Mouse (Mus musculus) ovary, adult 18-20 months (tissue): Measurements from ENCODE around the gene Sinhcaf.
"Not testable (repeated sequence)": the region's sequence is repeated elsewhere in the genome, so short reads cannot be mapped to it uniquely, and the experiment has no call there.

Experiments
- DNase-seq: peaks from one replicate; pipeline ENCODE4 v3.0.0; 2022; ENCODE audit warnings: low spot score, mixed read lengths

Sinhcaf gene

DNA sequence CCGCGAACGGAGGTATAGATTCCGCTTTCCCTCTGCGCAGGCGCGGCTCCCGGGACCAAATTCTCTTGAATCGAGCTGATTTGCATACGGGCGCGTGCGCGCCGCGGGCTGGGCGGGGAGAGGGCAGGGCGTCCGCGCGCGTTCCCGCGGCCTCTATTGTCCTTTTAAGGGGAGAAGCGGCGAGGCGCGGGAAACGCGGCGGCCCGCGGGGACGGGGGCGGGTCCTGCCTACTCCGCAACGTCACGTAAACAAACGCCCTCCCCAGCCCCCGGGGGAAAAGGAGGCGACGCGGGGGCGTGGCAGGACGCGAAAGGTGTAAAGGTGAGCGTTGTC, at the start of gene Sinhcaf:
Sinhcaf (minus strand) TSS at position 59 of the 334 bp plus-strand sequence.
- DNase-seq: peak; percentile 97

DNA sequence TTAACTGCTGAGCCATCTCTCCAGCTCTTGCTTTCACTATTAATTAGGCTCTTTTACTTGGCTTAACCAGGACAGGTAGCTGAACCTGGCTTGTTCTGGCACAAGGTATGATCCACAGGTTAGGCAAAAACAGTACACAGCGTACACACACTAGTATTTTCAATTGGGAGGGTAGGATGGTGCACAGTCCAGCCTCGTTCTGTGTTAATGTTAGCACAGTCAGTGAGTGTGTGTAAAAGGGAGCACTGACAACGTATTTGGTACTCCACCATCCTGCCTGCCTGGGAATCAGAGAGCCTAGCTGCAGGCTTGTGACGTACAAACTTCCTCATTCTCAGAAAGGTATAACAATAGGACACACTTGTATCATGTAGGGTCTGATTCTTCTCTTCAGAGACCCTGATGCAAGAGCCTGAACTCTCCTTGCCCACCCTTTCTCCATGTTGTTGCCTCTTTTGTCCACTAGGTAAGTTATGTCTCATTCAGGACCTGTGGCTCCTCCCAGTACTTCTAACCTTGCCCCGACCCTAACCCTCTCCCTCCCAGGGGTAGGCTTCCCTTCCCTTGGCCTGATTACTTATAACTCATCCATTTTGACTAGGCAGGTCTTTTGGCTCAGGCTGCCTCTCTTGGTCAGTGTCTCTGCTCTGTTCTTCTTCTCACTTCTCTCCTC, 48.2 kb upstream of the Sinhcaf start:
- DNase-seq: no peak

DNA sequence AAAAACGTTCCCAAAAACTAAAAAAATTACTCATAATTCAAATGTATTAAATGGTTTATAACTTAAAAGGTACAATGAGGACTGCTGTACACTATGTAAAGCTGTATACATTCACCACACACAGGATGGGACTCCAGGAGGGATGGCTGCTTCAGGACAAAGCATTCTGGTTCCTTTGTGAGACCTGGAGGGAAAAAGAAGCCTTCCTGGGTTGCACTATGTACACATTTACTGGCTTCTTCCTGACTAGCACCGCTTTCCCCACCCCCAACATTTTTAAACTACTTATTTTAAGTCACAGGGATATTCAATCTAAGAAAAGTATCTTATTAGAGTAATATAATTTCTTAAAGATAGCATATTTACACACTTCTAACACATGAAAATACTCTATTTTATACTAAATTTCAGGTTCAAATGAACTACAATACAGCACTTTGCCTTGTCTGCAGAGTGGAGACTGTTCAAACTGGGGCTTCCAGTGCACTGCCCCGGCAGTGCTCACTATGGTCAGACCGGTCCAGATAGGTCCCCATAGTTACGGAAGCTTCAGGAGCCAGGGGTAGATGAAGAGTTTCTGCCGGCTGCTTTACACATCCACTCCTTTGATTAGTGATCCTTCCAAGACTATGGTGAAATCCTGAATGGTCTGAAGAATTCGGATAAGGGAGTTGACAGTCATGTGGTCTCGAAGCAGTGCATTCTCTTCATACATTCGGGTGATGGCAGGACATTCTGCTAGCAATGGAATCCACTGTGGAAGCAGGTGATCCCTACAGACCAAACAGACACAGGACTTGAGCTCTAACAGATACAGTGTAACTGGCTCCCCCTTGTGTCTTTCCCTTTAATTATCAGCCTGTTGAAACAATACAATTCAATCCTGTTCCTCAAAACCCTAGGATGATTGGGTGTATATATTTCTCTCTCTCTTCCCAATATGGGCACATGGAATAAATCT, 47.1 kb upstream of the Sinhcaf start:
- no peak for DNase-seq

DNA sequence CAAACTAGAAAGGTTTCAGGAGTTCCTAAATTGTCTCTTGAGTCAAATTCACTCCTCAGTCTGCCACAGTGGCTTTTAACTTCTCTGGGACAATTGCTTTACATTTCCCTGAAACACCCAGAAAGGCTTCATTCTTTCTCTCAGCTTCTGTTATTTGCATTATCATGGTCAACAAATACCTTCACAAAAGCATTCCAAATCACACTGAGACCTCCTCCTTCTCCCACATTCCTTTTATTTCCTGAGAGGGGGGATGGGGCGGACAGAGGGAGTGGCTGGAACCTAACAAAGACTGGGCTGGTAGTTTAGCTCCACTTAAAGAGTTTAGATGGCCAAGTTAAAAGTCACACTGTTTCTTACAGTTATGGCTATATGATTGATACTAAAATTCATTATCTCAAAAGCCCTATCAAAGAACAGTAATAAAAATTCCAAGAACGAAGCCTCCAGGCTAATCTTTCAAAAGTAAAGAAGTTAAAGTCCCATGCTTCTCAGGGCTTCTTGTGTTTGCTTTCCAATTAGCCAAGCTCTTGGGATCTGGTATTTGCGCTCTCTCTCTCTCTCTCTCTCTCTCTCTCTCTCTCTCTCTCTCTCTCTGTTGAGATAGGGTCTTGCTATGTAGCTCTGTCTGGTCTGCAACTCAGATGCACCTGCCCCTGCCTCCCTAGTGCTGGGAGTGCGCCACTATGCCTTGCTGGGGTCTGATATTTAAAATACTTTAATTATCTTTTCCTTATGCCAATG, 46.3 kb upstream of the Sinhcaf start:
- DNase-seq: no peak

DNA sequence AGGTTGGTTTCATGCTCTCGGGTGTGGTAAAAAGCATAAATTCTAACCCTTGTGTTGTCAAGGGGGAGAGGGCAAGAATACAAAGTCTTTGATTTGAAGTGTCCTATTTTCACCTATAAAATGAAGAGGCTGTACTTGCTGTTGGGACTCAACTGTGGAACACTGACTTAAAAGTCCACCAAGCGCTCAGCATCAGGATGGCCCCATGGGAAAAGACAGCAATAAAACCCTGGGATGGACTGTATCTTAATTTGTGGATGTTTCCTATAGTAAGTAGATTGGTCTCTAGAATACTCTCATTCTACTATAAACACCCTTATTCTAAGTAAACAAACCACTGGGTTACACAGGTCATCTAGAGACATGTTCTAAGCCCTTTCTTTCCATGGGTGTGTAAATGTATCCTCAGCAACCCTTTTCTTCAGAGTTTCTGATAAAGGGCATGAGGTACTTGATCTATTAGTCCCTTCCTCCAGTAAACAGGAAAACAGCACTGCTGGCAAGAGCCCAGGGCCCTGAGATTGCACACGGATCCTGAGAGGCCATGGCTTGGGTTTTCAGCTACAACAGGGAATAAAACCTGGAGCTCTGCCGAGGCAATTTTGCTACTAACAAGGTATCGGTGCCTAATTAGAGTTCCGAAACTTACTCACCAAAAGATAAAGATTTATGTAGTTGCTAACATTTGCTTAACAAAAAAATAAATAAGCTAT, 45.5 kb upstream of the Sinhcaf start:
- no peak for DNase-seq

DNA sequence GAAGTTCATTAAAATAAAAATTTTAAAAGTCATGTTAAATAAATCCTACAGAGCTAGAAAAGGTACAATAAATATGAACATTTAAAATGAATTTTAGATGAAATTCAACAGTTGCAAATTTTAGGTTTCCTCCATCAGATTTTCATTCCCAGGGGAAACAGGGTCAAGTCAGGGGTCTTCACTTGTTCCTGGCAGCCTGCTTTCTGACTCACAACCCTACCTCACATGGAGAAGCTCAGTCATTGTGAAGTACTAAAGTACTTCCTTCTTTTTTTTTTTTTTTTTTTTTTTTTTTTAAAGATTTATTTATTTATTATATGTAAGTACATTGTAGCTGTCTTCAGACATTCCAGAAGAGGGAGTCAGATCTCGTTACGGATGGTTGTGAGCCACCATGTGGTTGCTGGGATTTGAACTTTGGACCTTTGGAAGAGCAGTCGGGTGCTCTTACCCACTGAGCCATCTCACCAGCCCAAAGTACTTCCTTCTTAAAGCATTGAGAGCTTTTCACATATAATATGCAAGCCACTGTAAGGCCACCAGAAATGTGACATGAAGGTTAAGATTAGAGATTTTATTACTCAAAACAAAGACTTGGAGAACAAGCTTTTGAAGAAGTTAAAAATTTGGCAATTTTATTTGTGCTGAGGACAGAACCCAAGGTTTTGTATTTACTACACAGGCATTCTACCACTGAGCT, 43.7 kb upstream of the Sinhcaf start:
- not testable (repeated sequence) for DNase-seq

DNA sequence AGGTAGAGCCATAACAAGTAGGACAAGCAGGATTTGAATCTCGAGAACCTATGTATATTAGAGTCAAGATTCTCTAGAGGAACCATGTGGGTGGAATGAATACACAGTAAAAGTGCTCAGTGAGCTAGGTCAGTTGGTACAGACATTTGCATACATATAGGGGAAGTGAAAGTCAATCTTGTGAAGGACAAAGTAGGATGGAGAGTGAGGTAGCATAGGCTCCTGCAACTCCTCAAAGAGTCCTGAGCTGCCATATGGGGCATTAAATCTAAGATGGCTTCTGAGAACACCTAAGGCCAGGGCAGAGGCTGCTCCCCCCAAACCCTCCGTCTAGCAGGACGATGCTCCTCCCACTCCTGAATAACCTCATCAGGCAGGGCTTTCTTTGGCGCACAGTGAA, 39.7 kb upstream of the Sinhcaf start:
- DNase-seq: no peak

DNA sequence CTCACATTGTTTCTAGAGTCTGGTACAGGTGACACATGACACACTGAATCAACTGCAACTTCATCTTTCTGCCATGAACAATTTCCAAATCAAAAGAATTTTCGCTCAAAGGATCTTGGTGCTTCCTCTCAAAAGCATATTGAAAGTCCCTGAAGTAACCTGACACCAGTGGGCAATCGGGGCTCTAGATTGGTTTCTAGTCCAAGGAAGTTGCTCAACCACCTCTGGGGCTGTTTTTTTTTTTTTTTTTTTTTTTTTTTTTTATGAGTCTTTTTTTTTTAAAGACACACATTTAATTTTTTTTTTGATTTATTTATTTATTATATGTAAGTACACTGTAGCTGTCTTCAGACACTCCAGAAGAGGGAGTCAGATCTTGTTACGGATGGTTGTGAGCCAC, 34.2 kb upstream of the Sinhcaf start:
- DNase-seq: no peak

DNA sequence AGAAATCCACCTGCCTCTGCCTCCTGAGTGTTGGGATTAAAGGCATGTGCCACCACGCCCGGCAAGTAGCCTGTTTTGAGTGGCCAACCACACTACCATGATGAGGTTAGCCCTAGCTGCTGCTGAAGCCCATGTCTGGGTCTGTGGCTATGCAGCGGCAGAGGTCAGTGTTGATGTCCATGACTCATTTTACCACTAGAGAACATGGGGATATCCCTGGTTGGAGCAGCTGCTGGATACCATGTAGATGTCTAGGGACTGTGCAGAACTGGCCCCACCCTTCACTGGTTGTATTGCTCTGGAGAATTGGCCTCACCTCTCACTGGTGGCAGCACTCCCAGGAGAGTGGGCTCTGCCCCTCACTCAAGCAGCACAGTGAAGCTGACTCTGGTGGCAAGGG, 28.8 kb upstream of the Sinhcaf start:
- DNase-seq: no peak

DNA sequence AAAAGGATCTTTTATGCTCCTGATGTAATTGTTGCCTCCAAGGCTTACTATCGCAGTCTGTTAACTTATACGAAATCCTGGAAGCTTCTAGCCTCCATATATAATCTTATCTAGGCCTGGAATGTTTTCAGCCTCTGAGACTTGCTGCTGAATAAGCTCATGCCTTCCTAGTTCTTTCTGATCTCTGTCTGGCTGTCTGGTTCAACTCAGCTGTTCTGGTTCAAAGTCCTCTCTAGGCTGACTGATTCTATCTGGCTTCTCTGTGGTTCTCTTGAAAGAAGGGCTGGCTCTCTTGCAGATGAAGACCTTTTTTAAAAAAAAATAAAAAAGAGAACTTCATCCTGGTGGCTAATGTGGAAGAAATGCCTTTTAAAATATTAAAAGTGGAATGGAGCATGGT, 26.6 kb upstream of the Sinhcaf start:
- no peak for DNase-seq

DNA sequence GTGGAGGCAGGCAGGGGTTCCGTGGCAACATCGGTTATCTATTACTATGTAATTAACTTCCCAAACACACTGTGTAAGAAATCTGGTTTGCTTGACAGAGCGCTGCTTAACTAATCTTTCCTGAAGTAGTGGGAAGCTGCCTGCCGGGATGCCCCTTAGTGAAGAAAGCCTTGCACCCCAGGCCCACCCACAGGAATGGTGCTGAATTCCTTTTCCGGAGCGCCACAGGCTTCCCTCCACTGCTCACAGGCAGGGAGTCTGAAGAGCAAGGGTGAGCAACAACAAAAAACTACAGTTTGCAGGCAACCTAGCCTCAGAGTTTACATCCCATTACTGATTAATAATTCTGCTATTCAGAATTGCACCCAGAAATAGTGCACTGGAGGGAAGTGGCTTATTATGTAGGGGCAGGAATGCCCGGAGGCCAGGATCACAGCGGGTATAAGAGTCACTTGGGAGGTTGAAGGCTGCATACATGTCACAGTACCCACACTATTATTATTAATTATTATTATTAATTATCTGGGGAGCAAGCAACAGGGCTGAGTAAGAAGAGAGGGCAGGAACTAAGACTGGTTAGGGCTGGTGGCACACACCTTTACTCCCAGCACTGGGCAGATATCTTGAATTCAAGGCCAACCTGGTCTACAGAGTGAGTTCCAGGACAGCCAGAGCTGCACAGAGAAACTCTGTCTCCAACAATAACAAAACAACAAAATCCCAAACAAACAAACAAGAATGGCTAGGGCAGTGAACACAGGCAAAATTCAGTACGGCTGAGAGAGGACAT, 26.0 kb upstream of the Sinhcaf start:
- no peak for DNase-seq

DNA sequence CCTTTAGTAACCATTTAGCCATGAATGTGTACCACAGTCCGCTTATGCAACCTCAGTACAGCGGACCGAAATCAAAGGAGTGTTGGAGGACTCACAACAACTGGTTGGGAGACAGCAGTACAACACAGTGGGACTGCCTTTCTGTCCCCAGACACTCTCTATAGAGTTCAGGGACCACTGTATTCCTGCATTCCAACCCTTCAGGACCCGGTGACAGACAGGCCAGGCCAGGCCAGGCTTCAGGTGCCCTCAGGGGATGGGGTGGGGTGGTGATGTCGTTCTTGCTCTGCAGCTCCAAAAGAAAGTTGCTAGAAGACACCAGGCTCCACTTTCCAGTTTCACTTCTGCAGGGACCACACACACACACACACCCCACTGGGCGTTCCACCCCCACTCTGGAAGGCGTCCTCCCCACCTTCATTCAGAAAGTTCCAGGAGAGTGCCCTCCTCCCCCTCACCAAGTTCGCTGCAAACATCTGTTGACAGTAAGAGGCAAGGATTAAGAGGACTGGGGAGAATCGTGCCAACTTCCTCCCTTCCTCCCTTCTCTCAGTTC, 25.2 kb upstream of the Sinhcaf start:
- peak; percentile 10 for DNase-seq

DNA sequence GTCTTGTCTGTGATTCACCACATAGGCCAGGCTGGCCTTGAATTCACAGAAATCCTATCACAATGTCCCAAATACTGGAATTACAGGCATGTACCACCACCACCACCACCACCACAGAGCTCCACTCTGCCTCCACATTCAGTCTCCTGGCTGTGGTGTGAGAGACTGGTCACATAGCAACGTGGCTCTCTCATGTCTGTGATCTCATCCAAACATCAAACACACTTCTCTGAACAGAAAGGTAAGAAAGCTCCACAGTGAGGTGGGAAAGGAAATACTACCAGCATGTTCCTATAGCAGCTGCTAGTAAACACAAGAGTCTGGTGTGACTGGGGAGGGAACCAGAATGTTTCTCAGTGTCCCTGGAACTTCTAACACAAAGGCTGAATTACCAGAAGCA, 15.0 kb upstream of the Sinhcaf start:
- DNase-seq: no peak

DNA sequence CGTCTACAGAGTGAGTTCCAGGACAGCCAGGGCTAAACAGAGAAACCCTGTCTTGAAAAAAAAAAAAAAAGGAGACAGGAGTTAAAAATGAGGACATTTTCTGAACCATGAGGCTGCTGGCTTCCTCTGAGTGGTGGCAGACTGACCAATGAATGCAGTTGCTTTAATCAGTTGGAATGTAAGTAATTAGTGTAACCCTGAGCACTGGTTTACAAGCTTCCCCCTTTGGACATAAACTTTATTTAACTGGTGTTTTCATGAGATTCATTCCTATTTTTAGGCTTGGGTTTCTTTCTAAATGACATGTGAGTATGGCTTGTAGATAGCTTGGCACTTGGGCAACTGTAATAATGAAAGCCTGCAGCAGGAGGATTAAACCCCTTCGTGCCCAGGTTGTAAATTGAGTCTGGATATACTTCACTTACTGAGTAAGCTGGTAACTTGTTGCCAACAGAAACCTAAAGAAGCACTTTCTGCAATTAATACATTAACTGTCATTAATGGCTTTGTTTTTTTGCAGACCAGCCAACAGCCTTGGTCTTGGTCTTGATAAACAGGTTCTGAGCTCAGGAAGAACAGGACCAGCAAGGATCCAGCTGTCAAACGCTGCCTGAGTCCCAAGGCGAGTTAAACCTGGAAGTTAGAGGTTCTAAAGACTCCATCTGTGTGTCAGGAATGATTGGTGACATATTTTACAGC, 13.4 kb upstream of the Sinhcaf start:
- no peak for DNase-seq

DNA sequence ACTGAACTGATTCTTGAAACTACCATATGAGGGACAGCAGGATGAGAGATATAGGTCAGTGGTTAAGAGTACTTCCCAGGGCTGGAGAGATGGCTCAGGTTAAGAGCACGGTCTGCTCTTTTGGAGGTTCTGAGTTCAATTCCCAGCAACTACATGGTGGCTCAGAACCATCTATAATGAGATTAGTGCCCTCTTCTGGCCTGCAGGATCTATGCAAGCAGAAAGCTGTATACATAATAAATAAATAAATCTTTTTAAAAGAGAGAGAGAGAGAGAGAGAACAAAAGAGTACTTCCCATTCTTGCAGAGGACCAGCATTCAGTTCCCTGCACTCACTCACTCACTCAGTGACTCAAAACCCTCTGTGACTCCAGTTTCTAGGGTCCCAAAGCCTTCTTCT, 12.4 kb upstream of the Sinhcaf start:
- no peak for DNase-seq

DNA sequence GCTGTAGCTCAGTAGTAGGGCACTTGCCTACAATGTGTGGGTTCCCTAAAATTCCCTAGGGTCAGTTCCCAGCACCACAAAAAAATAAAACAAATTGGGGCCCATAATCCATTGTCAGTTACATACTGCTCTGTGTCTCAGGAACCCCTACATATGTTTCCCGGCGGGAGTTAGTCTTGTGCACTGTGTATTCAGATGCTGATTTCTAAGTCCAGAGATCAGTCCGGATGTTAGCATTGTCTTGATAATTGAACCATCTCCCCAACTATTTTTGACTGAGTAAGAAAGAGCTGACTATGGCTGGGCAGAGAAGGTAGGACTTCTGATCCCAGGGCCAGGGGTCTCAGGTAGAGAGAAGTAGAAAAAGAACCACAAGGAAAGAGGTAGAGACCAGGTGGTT, 10.8 kb upstream of the Sinhcaf start:
- no peak for DNase-seq

DNA sequence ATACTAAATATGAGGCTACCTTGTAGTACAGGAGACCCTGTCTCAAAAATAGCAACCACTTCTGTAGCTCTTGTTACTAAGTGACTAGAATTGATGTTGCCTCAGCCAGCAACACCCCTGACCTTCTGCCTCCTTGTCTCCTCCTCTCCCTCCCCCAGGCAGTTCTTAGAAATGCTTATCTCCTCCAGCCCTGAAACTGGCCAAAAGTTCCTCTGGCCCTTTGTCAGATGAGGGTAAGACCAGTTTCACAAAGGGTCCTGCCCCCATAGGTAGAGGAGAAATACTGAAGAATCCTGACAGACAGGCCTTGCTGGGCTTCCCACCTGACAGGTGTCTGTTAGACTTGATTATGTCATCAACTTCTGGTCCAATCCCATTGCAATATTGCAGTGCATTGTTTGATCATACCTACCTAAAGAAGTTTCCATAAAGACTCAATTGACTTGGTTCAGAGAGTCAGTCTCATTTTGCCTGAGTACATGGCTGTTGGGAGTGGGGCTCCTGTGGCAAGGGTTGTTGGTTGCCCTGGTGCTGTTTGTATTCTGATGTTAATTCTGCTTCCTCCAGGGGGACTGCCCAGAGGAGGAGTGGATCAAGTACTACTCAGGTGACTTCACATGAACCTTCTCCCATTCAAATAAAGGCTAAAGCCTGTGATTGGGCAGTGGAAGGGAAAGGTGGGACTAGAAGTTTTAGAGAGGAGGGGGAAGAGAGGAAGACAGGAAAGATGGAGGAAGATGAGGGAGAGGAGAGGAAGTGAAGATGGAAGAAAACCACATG, 9.6 kb upstream of the Sinhcaf start:
- peak; percentile 50 for DNase-seq

DNA sequence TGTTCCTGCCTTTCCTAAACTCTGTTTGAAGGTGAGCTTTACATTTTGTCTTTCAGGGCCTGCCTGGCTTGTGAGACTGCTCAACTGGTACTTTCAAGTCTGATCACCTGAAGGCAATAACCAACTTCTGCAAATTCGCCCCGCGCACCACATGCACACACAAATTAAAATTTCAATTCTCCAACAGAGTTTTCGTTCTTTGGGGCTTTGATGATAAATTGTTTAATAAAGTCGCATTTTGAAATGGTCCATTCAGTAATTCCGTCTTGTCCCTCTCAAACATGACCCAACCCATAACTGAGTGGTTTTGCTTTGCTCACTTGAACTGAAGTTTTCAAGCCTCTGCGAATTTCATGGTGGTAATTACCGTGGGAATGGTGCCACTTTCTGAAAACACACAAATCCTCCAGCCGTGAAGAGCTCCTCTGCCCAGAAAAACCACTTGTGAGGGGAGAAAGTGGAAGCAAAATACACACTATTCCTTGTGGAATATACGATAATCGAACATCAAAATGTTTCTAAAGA, 676 bp upstream of the Sinhcaf start:
- DNase-seq: no peak
